In the genomic region with DNA sequence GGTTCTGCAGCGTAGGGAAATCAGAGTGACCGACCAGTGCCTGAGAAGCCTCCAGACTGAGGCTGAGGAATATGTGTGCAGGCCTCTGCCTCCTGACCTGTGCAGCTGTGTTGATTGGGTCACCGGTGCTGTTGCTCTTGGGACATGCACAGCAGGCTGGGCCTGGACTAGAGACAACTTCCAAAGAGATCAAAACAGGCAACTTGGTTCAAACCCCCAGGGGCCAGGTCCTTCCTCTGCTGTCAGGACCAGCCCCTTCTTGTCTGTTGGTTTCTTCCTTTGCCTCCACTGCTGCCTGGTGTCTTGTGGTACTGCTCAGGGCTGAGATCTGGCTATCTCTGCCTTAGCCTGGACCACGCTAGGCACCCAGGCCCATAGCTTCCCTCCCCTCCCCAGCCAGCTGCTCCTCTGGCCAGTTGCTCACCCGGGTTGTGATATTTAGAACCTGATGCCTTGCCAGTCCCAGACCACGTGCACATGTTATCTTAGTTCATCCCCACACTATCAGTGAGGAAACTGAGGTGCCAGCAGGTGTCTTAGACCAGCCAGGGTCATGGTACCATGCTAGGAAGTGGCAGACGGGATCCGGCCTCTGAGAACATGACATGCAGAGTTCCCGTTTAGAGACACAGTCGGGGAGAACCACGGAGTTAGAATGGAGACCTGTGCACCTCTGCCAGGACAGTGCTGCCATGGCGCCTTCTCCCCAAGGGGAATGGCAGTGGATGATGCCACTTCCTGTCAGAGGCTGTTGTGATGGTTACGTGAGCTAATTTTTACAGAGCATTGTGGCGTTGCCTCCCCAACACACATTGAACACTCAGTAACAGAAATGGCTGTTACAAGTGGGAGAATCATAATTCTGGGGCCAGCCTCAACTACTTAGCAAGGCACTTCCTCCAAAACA, we compare ENCODE assay signal across 11 mouse cellular contexts. TPM values are rescaled to one million over a fixed set of nuclear protein-coding genes. Genes with fewer than 3 reads are reported as not detected.
DNase-seq lines count a peak whose midpoint lies in the region; ATAC-seq lines count a peak whose summit lies in the region.
"Had no signal": no experiment of that assay in that cellular context is flagged by ENCODE, and none has a peak within 500 bp of the region (broad histone marks: within the 10 kb centered on the region; RNA-seq: fewer than 3 reads in every experiment).

No protein-coding gene starts in this region.

- H3K36me3 ChIP-seq in midbrain, embryonic 13.5 days: peaks cover 16% of the 10 kb centered on the region
- no peaks in the 10 kb centered on the region for H3K36me3 ChIP-seq in midbrain, embryonic 14.5 days (ENCODE audit: control insufficient read depth, insufficient read depth, low read length)
- no peaks in the 10 kb centered on the region for H3K36me3 ChIP-seq in liver, embryonic 11.5 days (ENCODE audit: control insufficient read depth, insufficient read depth, low read length)

- DNase-seq in heart, adult 11 months: peak; percentile 93
- DNase-seq in heart, adult 8-10 months (ENCODE audit: low spot score): no peak
- no peak for DNase-seq in midbrain, embryonic 14.5 days
- DNase-seq in liver, embryonic 11.5 days (ENCODE audit: low spot score): no peak
- DNase-seq in adrenal gland, adult 2 months: no peak
- no peak for DNase-seq in ovary, postnatal 14 days (ENCODE audit: low spot score)
- DNase-seq: cerebellum, postnatal 14 days; heart, postnatal 4 days; lung, postnatal 36 days had no signal

- H3K4me3 ChIP-seq in midbrain, embryonic 13.5 days (replicated peaks): no peak overlapping the region
- no peak overlapping the region for H3K4me3 ChIP-seq in midbrain, embryonic 14.5 days (replicated peaks; ENCODE audit: low read depth, low read length)
- no peak overlapping the region for H3K4me3 ChIP-seq in liver, embryonic 11.5 days (ENCODE audit: low read depth, low read length)

- no peak overlapping the region for H3K4me2 ChIP-seq in midbrain, embryonic 13.5 days (replicated peaks)
- H3K4me2 ChIP-seq in midbrain, embryonic 14.5 days (ENCODE audit: low read length): no peak overlapping the region
- no peak overlapping the region for H3K4me2 ChIP-seq in liver, embryonic 11.5 days

- H3K27me3 ChIP-seq in midbrain, embryonic 13.5 days: no peaks in the 10 kb centered on the region
- no peaks in the 10 kb centered on the region for H3K27me3 ChIP-seq in midbrain, embryonic 14.5 days (ENCODE audit: control insufficient read depth, insufficient read depth, low read length)
- no peaks in the 10 kb centered on the region for H3K27me3 ChIP-seq in liver, embryonic 11.5 days (replicated peaks; ENCODE audit: control insufficient read depth, insufficient read depth, low read length)

- peak overlapping the region; percentile 32; the same call in 1 of the 2 replicates for H3K9ac ChIP-seq in midbrain, embryonic 13.5 days (replicated peaks)
- H3K9ac ChIP-seq in midbrain, embryonic 14.5 days (replicated peaks; ENCODE audit: low read length): no peak overlapping the region
- H3K9ac ChIP-seq in liver, embryonic 11.5 days (ENCODE audit: low read depth, low read length): 0 out of 2 replicates have a peak overlapping the region, but pooled peaks have one; percentile 2

- no peak overlapping the region for H3K27ac ChIP-seq in midbrain, embryonic 13.5 days
- H3K27ac ChIP-seq in midbrain, embryonic 14.5 days (replicated peaks; ENCODE audit: low read depth, low read length): no peak overlapping the region
- H3K27ac ChIP-seq in liver, embryonic 11.5 days (ENCODE audit: low read depth, low read length): 0 out of 2 replicates have a peak overlapping the region, but pooled peaks have one; percentile 26

- H3K4me1 ChIP-seq in midbrain, embryonic 13.5 days (replicated peaks): peaks cover 17% of the 10 kb centered on the region
- H3K4me1 ChIP-seq in midbrain, embryonic 14.5 days (ENCODE audit: control insufficient read depth, insufficient read depth, low read length): peaks cover 7% of the 10 kb centered on the region
- peaks cover 34% of the 10 kb centered on the region for H3K4me1 ChIP-seq in liver, embryonic 11.5 days (replicated peaks; ENCODE audit: control insufficient read depth, insufficient read depth, low read length)

- H3K9me3 ChIP-seq in midbrain, embryonic 13.5 days: no peaks in the 10 kb centered on the region
- H3K9me3 ChIP-seq in midbrain, embryonic 14.5 days (ENCODE audit: control insufficient read depth, low read length): no peaks in the 10 kb centered on the region
- H3K9me3 ChIP-seq in liver, embryonic 11.5 days (ENCODE audit: control insufficient read depth, low read length): no peaks in the 10 kb centered on the region

- ATAC-seq in midbrain, embryonic 13.5 days: no peak
- ATAC-seq in midbrain, embryonic 14.5 days (ENCODE audit: low FRiP score, low TSS enrichment): no peak
- ATAC-seq in liver, embryonic 11.5 days (replicated peaks; ENCODE audit: low FRiP score): no peak
- ATAC-seq in neutrophil, adult 5-6 weeks (ENCODE audit: extremely low read depth, insufficient number of reproducible peaks, low FRiP score, poor library complexity, severe bottlenecking): peak; percentile 34

- 89% methylated on average over 14 of the region's 14 CpGs for WGBS in midbrain, embryonic 13.5 days
- WGBS in midbrain, embryonic 14.5 days: 91% methylated on average over 14 of the region's 14 CpGs
- 82% methylated on average over 14 of the region's 14 CpGs for WGBS in liver, embryonic 11.5 days

RNA-seq across cellular contexts. Expression of a gene that starts 6.1 kb away (rescaled TPM):
- total RNA-seq in heart, adult 8-10 months (2022): 10 to 100 TPM; 38.1 to 44.8 (median 44.4) TPM
- polyA plus RNA-seq in midbrain, embryonic 13.5 days (2015; fragmentation: Nextera tagmentation; extraction: Ambion mirVana): 18.3 and 18.6 TPM in 2 replicates
- polyA plus RNA-seq in midbrain, embryonic 14.5 days (2014; fragmentation: Nextera tagmentation; extraction: Ambion mirVana): 15.9 and 20.5 TPM in 2 replicates
- polyA plus RNA-seq in liver, embryonic 11.5 days (2014; fragmentation: Nextera tagmentation; extraction: Ambion mirVana): 27.4 and 30.2 TPM in 2 replicates
- 24.7 and 32.5 TPM in 2 replicates for total RNA-seq in neutrophil, adult 5-6 weeks (2017)
- 10 to 100 TPM; 56.0 to 63.9 TPM for total RNA-seq in adrenal gland, adult 2 months (2021)
- 48.8 and 67.3 TPM in 2 replicates for polyA plus RNA-seq in adrenal gland, adult 2 months (2012; rRNA removed)
